Mouse (Mus musculus) right cerebral cortex, postnatal 14 days (tissue): ENCODE measurements around the gene Prrc2a.

Experiments
- DNase-seq: peaks from one replicate; pipeline ENCODE4 v3.0.0; 2022

The Prrc2a gene

GRCm38 (mm10) chr17:35189186-35189585, 24.5 kb upstream of the Prrc2a start:
- no peak for DNase-seq

GRCm38 (mm10) chr17:35187959-35188610, 23.4 kb upstream of the Prrc2a start, which contains the start of gene Lst1:
Lst1 (minus strand) TSS chr17:35188439.
- no peak for DNase-seq

- no peak for DNase-seq
Measured at GRCm38 (mm10) chr17:35187345-35187744, 22.6 kb upstream of the Prrc2a start.

GRCm38 (mm10) chr17:35186681-35187080, 22.0 kb upstream of the Prrc2a start:
- no peak for DNase-seq

GRCm38 (mm10) chr17:35185639-35186611, 21.2 kb upstream of the Prrc2a start:
- no peak for DNase-seq

GRCm38 (mm10) chr17:35180093-35180492, 15.4 kb upstream of the Prrc2a start:
- DNase-seq = no peak

GRCm38 (mm10) chr17:35178528-35178927, 13.8 kb upstream of the Prrc2a start:
- peak; percentile 57 for DNase-seq

- DNase-seq = no peak
Measured at GRCm38 (mm10) chr17:35175968-35176367, 11.3 kb upstream of the Prrc2a start, which contains the start of gene Aif1. Aif1 (minus strand) TSS chr17:35176068.

- DNase-seq = no peak
Measured at GRCm38 (mm10) chr17:35175382-35175781, 10.7 kb upstream of the Prrc2a start.

GRCm38 (mm10) chr17:35174201-35174977, 9.7 kb upstream of the Prrc2a start:
- DNase-seq = no peak

GRCm38 (mm10) chr17:35173329-35173728, 8.6 kb upstream of the Prrc2a start:
- DNase-seq = no peak

GRCm38 (mm10) chr17:35172445-35173234, 7.9 kb upstream of the Prrc2a start:
- peak; percentile 53 for DNase-seq

GRCm38 (mm10) chr17:35168541-35169207, 4.0 kb upstream of the Prrc2a start:
- DNase-seq = no peak

- no peak for DNase-seq
Measured at GRCm38 (mm10) chr17:35167794-35168193, 3.1 kb upstream of the Prrc2a start.

GRCm38 (mm10) chr17:35166352-35167035, 1.8 kb upstream of the Prrc2a start:
- DNase-seq = peak; percentile 67

GRCm38 (mm10) chr17:35165451-35166155, 906 bp upstream of the Prrc2a start:
- no peak for DNase-seq

GRCm38 (mm10) chr17:35164218-35164567, 504 bp downstream of the Prrc2a start:
- DNase-seq = no peak

- DNase-seq = no peak
Measured at GRCm38 (mm10) chr17:35163326-35164081, 1.2 kb downstream of the Prrc2a start.

GRCm38 (mm10) chr17:35162730-35163129, 2.0 kb downstream of the Prrc2a start:
- DNase-seq = no peak

- DNase-seq = no peak
Measured at GRCm38 (mm10) chr17:35162121-35162520, 2.6 kb downstream of the Prrc2a start.
